13 mouse cellular contexts compared by ENCODE assay signal in genomic region chr10:106633898-106634297, GRCm38 (mm10).
A peak's percentile ranks its signal among the peaks of the same experiment; 100 is the strongest.
DNase-seq lines count a peak whose midpoint lies in the region; ATAC-seq and TF ChIP-seq lines count a peak whose summit lies in the region.
"Had no signal": no experiment of that assay in that cellular context is flagged by ENCODE, and none has a peak within 500 bp of the region (broad histone marks: within the 10 kb centered on the region; RNA-seq: fewer than 3 reads in every experiment).

No protein-coding gene starts in this region.

- H3K27ac ChIP-seq in hindbrain, postnatal 0 days: no peak overlapping the region
- no peak overlapping the region for H3K27ac ChIP-seq in intestine, embryonic 15.5 days
- H3K27ac ChIP-seq: heart, embryonic 13.5 days had no signal

- ATAC-seq in cerebellum, adult (ENCODE audit: insufficient number of reproducible peaks, low FRiP score, low TSS enrichment): peak; percentile 60
- no peak for ATAC-seq in hindbrain, postnatal 0 days
- ATAC-seq in intestine, embryonic 15.5 days: no peak
- ATAC-seq: intestine, embryonic 16.5 days; liver, postnatal 0 days had no signal

- no peak for TF ChIP-seq CTCF in hindbrain, postnatal 0 days (IDR thresholded peaks at IDR 0.05; ENCODE audit: low read depth)

- H3K4me2 ChIP-seq in hindbrain, postnatal 0 days (ENCODE audit: low read depth, low read length): peak overlapping the region; percentile 56
- H3K4me2 ChIP-seq in intestine, embryonic 15.5 days (replicated peaks): no peak overlapping the region
- H3K4me2 ChIP-seq: heart, embryonic 13.5 days had no signal

- 39% methylated on average over 7 of the region's 7 CpGs for WGBS in hindbrain, postnatal 0 days
- WGBS in intestine, embryonic 15.5 days: 62% methylated on average over 7 of the region's 7 CpGs

- H3K27me3 ChIP-seq in hindbrain, postnatal 0 days (ENCODE audit: insufficient read depth, low read length): no peaks in the 10 kb centered on the region
- H3K27me3 ChIP-seq in intestine, embryonic 15.5 days (replicated peaks): no peaks in the 10 kb centered on the region
- H3K27me3 ChIP-seq: heart, embryonic 13.5 days had no signal

- no peaks in the 10 kb centered on the region for H3K36me3 ChIP-seq in hindbrain, postnatal 0 days (ENCODE audit: insufficient read depth, low read length)
- H3K36me3 ChIP-seq in intestine, embryonic 15.5 days: no peaks in the 10 kb centered on the region
- H3K36me3 ChIP-seq: heart, embryonic 13.5 days had no signal

- no peaks in the 10 kb centered on the region for H3K9me3 ChIP-seq in hindbrain, postnatal 0 days (ENCODE audit: low read length)
- H3K9me3 ChIP-seq in intestine, embryonic 15.5 days: no peaks in the 10 kb centered on the region
- H3K9me3 ChIP-seq: heart, embryonic 13.5 days had no signal

- H3K4me3 ChIP-seq in hindbrain, postnatal 0 days (ENCODE audit: low read length): peak overlapping the region; percentile 33
- no peak overlapping the region for H3K4me3 ChIP-seq in intestine, embryonic 15.5 days (replicated peaks)
- H3K4me3 ChIP-seq: heart, embryonic 13.5 days; myocyte had no signal

- H3K4me1 ChIP-seq in hindbrain, postnatal 0 days (ENCODE audit: insufficient read depth, low read length): no peaks in the 10 kb centered on the region
- H3K4me1 ChIP-seq in intestine, embryonic 15.5 days (replicated peaks): no peaks in the 10 kb centered on the region

- DNase-seq in cerebellum, postnatal 4 days (ENCODE audit: low spot score in 2 of 2): no peak
- DNase-seq in left cerebral cortex, postnatal 25 days (ENCODE audit: low spot score in 2 of 2): peak; percentile 14 to 46
- no peak for DNase-seq in left cerebral cortex, adult 11 months (ENCODE audit: low spot score)
- peak; percentile 46 for DNase-seq in cerebellum, adult 8-10 months
- DNase-seq in hindbrain, postnatal 0 days (ENCODE audit: low spot score): no peak
- DNase-seq in thymus, postnatal 14 days: no peak
- DNase-seq: liver, postnatal 0 days; thymus, postnatal 25 days had no signal

- no peak overlapping the region for H3K9ac ChIP-seq in hindbrain, postnatal 0 days (replicated peaks; ENCODE audit: low read length)
- H3K9ac ChIP-seq in intestine, embryonic 15.5 days: no peak overlapping the region
- H3K9ac ChIP-seq: heart, embryonic 13.5 days; liver, postnatal 0 days had no signal

- intact Hi-C loops in left cerebral cortex, postnatal 25 days (cut with DNase I): loop anchor here (5.0 to 10.0 kb wide), 3 partner anchors 131 to 571 kb away; no protein-coding TSS in a partner anchor

Comparison
In these comparisons a context has a peak if more than half of its experiments do, and no peak if none do; other contexts are left out.
1. DNase-seq: peak in left cerebral cortex, postnatal 25 days (2 of 2) and cerebellum, adult 8-10 months (single experiment); none in cerebellum, postnatal 4 days (0 of 2), left cerebral cortex, adult 11 months (single experiment), hindbrain, postnatal 0 days (single experiment) and thymus, postnatal 14 days (single experiment).